Mouse (Mus musculus) myocyte (in vitro differentiated cells): Measurements from ENCODE around the gene Tpt1.

Experiments
- E2F4 ChIP-seq: IDR thresholded peaks from one replicate; pipeline ENCODE4 v1.6.1; 2011; ENCODE audit warnings: mild to moderate bottlenecking, control low read depth, moderate library complexity; ENCODE audit not compliant: insufficient read depth
- MAX ChIP-seq: IDR thresholded peaks from one replicate; pipeline ENCODE4 v1.6.1; 2011; ENCODE audit warnings: low read depth, mild to moderate bottlenecking, control low read depth
- MYOG ChIP-seq, 3 experiments: IDR thresholded peaks; one replicate each; pipeline ENCODE4 v1.6.1; 2011; ENCODE audit warnings: control low read depth in 2 of 3, low read depth in 2 of 3, mild to moderate bottlenecking in 2 of 3; ENCODE audit not compliant: insufficient read length in 2 of 3, control insufficient read depth in 1 of 3, insufficient read depth in 1 of 3
- POLR2A ChIP-seq: IDR thresholded peaks from one replicate; pipeline ENCODE4 v1.6.1; 2011; ENCODE audit warnings: low read depth, mild to moderate bottlenecking, control low read depth, moderate library complexity; ENCODE audit not compliant: insufficient read length
- POLR2AphosphoS2 ChIP-seq: IDR thresholded peaks from one replicate; pipeline ENCODE4 v1.6.1; 2011; ENCODE audit warnings: low read depth, control low read depth; ENCODE audit not compliant: insufficient read length
- TCF3 ChIP-seq: IDR thresholded peaks from one replicate; pipeline ENCODE4 v1.6.1; 2011; ENCODE audit warnings: low read depth, control low read depth; ENCODE audit not compliant: insufficient read length

- TF ChIP-seq E2F4 (no peak), MAX (no peak), MYOG (IDR thresholded peaks at IDR 0.05; ENCODE audit: control insufficient read depth in 1 of 3, insufficient read depth in 1 of 3, insufficient read length in 2 of 3, low read depth in 2 of 3) (no peak), POLR2A (no peak), TCF3 (no peak), POLR2AphosphoS2 (no peak)
Observed at GRCm38 (mm10) chr14:75873612-75874011, 28.7 kb downstream of the Tpt1 start.
